Mouse (Mus musculus) hindbrain, embryonic 11.5 days (tissue): ENCODE data around the gene Pakap. TPM values are rescaled to one million over a fixed set of nuclear protein-coding genes. Genes with fewer than 3 reads are reported as not detected.

Source experiments
- ATAC-seq: fragments of 200-750 bp; cut with Nextera tagmentation; 2 replicates; pipeline ENCODE4 v1.8.0; 2017; ENCODE audit warnings: mild to moderate bottlenecking, moderate TSS enrichment, moderate library complexity; ENCODE audit not compliant: low FRiP score
- DNase-seq: peaks from one replicate; pipeline ENCODE4 v3.0.0-alpha.2; 2015; ENCODE audit warnings: low spot score
- H3K27ac ChIP-seq: fragments of 300-500 bp; sonication (generic); 2 replicates; pipeline ENCODE4 v1.5.1; 2014; ENCODE audit warnings: mild to moderate bottlenecking, low read depth, low read length
- H3K27me3 ChIP-seq: fragments of 300-500 bp; sonication (generic); 2 replicates; pipeline ENCODE4 v1.6.1; 2014; ENCODE audit warnings: mild to moderate bottlenecking, low read length, moderate library complexity, mixed read lengths; ENCODE audit not compliant: control insufficient read depth, insufficient read depth
- H3K36me3 ChIP-seq: fragments of 300-500 bp; sonication (generic); 2 replicates; pipeline ENCODE4 v1.6.1; 2014; ENCODE audit warnings: mild to moderate bottlenecking, low read length, moderate library complexity, mixed read lengths; ENCODE audit not compliant: control insufficient read depth, insufficient read depth
- H3K4me1 ChIP-seq: fragments of 300-500 bp; sonication (generic); replicated peaks from 2 replicates; pipeline ENCODE4 v1.6.1; 2014; ENCODE audit warnings: low read length, mixed read lengths; ENCODE audit not compliant: control insufficient read depth, insufficient read depth
- H3K4me2 ChIP-seq: fragments of 300-500 bp; sonication (generic); replicated peaks from 2 replicates; pipeline ENCODE4 v1.6.1; 2014; ENCODE audit warnings: mild to moderate bottlenecking, low read depth, low read length
- H3K4me3 ChIP-seq: fragments of 300-500 bp; sonication (generic); 2 replicates; pipeline ENCODE4 v1.5.1; 2014; ENCODE audit warnings: low read depth, low read length
- H3K9ac ChIP-seq: fragments of 300-500 bp; sonication (generic); 2 replicates; pipeline ENCODE4 v1.6.1; 2014; ENCODE audit warnings: low read depth, low read length
- H3K9me3 ChIP-seq: fragments of 300-500 bp; sonication (generic); 2 replicates; pipeline ENCODE4 v1.6.1; 2016; ENCODE audit warnings: low read length; ENCODE audit not compliant: control insufficient read depth
- WGBS: fragments of 180-500 bp; shearing (Covaris S2); extraction: QIAGEN DNeasy Blood & Tissue Kit; methylation state at CpG from one replicate; pipeline ENCODE4 v1.1.7; 2014; 5-methylcytosine and 5-hydroxymethylcytosine counted together
- polyA plus RNA-seq: library from polyadenylated mRNA; unstranded; fragments of >200 nt; fragmentation: Nextera tagmentation; extraction: Ambion mirVana; gene quantifications from 2 replicates; pipeline ENCODE4 v1.2.1, GENCODE M21; 2014

Pakap gene
- polyA plus RNA-seq, 1 experiment from 2014 or later = 24.7 TPM

- Histone ChIP-seq H3K4me1 (no peaks in the 10 kb centered on the region), H3K9me3 (no peaks in the 10 kb centered on the region), H3K36me3 (no peaks in the 10 kb centered on the region), H3K27ac (no peak overlapping the region), H3K9ac (no peak overlapping the region), H3K4me2 (no peak overlapping the region), H3K4me3 (no peak overlapping the region), H3K27me3 (no peaks in the 10 kb centered on the region)
- WGBS = 61% methylated on average over 2 of the region's 2 CpGs
- DNase-seq = no peak
- ATAC-seq = no peak
Observed at GRCm38 (mm10) chr4:57906708-57907107, 338.7 kb downstream of the Pakap start.

- Histone ChIP-seq H3K4me1 (no peaks in the 10 kb centered on the region), H3K27ac (no peak overlapping the region), H3K27me3 (no peaks in the 10 kb centered on the region), H3K4me3 (no peak overlapping the region), H3K4me2 (no peak overlapping the region), H3K9ac (no peak overlapping the region), H3K36me3 (no peaks in the 10 kb centered on the region), H3K9me3 (no peaks in the 10 kb centered on the region)
- WGBS = 78% methylated on average over 6 of the region's 6 CpGs
- ATAC-seq (no peak), DNase-seq (no peak)
Observed at GRCm38 (mm10) chr4:57908860-57909259, 340.9 kb downstream of the Pakap start.

- ATAC-seq (no peak), DNase-seq (no peak)
- Histone ChIP-seq H3K27me3 (no peaks in the 10 kb centered on the region), H3K4me3 (no peak overlapping the region), H3K9me3 (no peaks in the 10 kb centered on the region), H3K4me1 (no peaks in the 10 kb centered on the region), H3K27ac (no peak overlapping the region), H3K4me2 (no peak overlapping the region), H3K36me3 (no peaks in the 10 kb centered on the region), H3K9ac (no peak overlapping the region)
Observed at GRCm38 (mm10) chr4:57913021-57913420, 345.0 kb downstream of the Pakap start.

DNA sequence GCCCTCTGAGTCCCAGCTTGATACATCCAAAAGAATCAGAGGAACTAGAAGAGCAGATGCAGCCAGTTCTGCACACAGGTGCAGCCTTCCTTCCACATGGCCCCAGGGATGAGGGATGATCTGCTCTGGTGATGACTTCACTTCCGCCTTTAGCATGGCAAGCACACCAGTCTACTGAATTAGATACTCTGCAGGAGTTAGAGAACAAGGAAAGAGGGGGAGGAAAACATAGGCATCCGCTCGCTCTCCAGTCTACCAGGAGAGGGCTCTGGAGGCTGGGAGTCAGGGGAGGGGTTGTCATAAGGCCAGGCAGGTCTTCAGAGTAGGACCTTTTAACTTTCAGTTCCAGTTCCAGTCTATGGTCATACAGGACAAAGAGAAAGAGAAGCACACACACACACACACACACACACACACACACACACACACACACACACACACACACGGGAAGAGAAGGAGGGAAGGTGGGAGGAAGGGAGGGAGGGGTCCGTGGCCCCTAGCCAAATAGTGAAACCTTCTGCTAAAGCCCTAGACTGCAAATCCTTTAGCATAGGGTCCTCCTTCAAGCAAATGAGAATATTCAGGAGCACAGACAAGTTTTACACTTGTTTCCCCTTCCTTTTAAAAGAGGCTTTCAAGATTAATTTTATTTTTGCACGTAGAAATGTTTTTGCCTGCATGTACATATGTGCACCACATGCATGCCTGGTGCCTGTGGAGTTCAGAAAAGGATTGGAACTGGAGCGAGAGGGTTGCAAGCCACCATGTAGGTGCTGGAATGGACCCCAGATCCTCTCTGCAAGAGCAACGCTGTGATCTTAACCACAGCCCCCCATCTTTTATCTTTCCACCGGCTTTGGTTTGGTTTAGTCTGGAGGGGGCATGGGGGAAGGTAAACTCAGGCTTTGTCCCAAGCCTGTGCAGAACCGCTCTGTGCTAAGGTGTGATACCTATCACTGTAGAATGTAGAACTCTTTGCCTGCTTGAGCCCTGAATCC is 346.5 kb downstream of the Pakap start:
- 80% methylated on average over 9 of the region's 10 CpGs for whole genome bisulfite sequencing
- Histone ChIP-seq H3K27me3 (no peaks in the 10 kb centered on the region), H3K9ac (no peak overlapping the region), H3K9me3 (no peaks in the 10 kb centered on the region), H3K4me2 (no peak overlapping the region), H3K27ac (no peak overlapping the region), H3K4me1 (no peaks in the 10 kb centered on the region), H3K36me3 (no peaks in the 10 kb centered on the region), H3K4me3 (no peak overlapping the region)
- no peak for ATAC-seq
- no peak for DNase-seq

DNA sequence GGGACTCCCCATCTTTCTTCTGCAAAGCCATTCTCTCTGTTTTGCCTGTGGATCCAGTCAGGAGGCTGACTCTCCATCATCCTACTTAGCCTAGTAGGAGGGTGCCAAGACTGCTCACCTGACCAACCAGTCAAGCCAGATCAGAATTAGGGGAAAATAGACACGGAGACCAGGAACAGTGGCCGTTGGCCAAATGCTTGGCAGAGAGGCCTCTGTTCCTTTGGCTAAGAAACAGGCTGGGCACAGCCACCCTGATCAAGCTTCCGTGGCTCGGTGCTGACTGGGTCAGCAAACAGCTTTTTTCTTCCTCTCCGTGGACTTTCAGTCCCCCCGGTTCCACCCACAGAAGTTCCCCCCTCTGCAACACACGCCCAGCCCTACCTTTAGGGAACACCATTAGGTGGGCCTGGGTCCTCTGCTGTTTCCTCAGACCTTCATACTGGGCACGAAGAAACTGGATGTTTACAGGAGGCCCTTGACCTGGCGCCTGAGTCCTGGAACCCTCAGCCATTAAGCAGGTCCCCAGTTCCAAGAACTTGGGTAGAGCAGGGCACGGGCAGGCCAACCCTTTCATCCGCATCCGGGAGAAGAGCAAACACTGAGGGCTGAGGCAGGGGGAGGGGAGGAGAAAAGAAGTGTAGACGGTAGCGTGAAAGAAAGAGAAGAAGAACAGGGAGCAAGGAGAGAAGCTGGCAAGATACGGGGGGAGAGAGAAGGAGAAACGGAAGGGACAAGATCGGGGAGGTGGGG is 347.4 kb downstream of the Pakap start:
- 49% methylated on average over 17 of the region's 17 CpGs for WGBS
- H3K9me3 ChIP-seq = no peaks in the 10 kb centered on the region
- H3K9ac ChIP-seq = no peak overlapping the region
- H3K4me2 ChIP-seq = no peak overlapping the region
- DNase-seq (no peak), ATAC-seq (no peak)
- no peaks in the 10 kb centered on the region for H3K27me3 ChIP-seq
- H3K4me3 ChIP-seq = no peak overlapping the region
- no peaks in the 10 kb centered on the region for H3K36me3 ChIP-seq
- no peak overlapping the region for H3K27ac ChIP-seq
- 0 out of 2 replicates have a peak, but pooled peaks cover 3% of the 10 kb centered on the region for H3K4me1 ChIP-seq

DNA sequence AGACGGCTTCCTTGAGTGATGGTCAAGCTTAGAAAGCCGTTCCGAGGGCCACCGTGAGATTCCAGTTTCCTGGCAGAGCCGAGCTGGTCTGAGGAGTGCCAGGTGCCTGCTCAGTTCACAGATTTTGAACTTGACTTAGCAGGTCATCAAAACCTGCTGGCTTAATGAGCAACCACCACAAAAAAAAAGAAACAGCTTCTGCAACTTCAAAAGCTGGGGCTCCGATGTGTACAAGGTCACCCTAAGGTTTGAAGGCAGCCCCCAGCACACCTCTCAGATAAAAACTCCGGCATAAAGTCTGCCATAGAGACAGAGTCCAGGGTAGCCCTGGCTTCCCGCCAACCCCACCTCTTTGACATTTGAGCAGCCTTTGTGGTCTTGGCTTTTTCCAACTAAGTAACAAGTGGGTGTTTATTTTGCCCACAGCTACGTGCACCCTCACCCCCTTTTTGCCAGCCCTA is 348.3 kb downstream of the Pakap start, which contains the start of gene D630039A03Rik:
Gene D630039A03Rik (minus strand): TSS at position 97 of the 461 bp plus-strand sequence.
- 0 out of 2 replicates have a peak, but pooled peaks cover 3% of the 10 kb centered on the region for H3K4me1 ChIP-seq
- 36% methylated on average over 9 of the region's 9 CpGs for WGBS
- no peak within 1 kb of the TSS for H3K4me2 ChIP-seq
- no peak for DNase-seq
- ATAC-seq = no peak
- H3K27me3 ChIP-seq = no peaks in the 10 kb centered on the region
- H3K27ac ChIP-seq = no peak within 1 kb of the TSS
- no peak within 1 kb of the TSS for H3K4me3 ChIP-seq
- H3K9me3 ChIP-seq = no peaks in the 10 kb centered on the region
- H3K36me3 ChIP-seq = no peaks in the 10 kb centered on the region
- no peak within 1 kb of the TSS for H3K9ac ChIP-seq

DNA sequence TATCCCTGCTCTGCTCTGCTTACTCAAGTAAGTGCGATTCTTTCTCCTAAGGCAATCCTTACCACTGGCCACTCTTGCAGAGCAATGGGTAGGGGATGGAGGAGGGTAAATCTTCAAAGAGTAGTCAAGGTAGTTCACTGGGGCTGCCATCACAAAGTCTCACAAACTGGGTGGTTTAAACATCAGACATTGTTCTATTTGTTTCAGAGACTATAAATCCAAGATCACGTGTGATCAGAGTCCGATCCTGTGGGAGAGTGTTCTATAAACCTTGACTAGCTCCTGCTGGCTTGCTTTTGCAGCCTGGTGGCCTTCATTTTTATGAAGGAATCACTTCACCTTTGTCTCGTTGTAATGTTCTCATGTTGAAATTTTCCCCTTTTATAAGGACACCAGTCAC is 348.7 kb downstream of the Pakap start:
- H3K27me3 ChIP-seq = no peaks in the 10 kb centered on the region
- no peaks in the 10 kb centered on the region for H3K9me3 ChIP-seq
- no peak overlapping the region for H3K4me2 ChIP-seq
- H3K36me3 ChIP-seq = no peaks in the 10 kb centered on the region
- H3K9ac ChIP-seq = no peak overlapping the region
- no peak for DNase-seq
- H3K4me3 ChIP-seq = no peak overlapping the region
- no peak overlapping the region for H3K27ac ChIP-seq
- 75% methylated on average over 4 of the region's 4 CpGs for whole genome bisulfite sequencing
- 0 out of 2 replicates have a peak, but pooled peaks cover 3% of the 10 kb centered on the region for H3K4me1 ChIP-seq
- ATAC-seq = no peak

DNA sequence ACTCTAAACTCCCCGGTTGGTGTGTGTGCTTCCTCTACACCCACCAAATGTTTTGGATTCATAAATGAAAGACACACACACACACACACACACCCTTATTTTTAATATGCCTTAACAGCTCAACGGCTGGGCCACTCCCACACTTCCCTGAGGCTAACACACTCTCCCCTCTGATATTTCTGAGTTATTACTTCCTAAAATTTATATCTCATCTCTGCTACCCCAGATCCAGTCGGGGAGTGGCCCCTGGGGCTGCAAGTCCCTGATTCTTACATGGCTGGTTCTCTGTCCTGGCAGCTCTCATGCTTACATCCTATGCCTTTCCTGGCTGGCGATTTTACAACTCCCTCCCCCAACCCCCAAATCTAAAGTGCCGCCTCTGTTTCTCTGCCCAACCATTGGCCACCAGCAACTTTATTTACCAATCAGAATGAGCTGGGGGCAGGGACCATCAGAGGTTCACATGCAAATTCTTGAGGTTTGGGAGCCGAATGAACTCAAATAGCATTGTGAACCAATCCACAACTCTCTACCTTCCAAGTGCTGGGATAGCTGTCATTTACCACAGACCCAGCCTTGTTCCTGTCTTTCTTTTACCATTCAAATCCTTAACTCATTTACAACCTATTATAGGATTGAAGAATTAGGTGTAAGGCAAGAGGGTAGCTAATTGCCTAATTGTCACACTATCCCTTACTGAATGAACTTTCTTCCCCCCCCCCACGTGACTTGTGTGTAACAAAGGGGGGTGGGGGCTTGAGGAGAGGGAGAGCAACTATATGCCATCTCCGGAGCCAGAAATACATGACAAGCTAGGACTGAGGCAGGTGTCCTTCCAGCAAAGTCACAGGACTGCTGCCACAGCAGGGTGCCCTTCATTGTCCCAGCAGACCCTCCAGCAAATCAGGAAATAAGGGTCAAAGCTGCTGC is 351.8 kb downstream of the Pakap start:
- no peak overlapping the region for H3K4me3 ChIP-seq
- H3K27me3 ChIP-seq = no peaks in the 10 kb centered on the region
- WGBS = 18% methylated on average over 8 of the region's 8 CpGs
- H3K4me1 ChIP-seq = 0 out of 2 replicates have a peak, but pooled peaks cover 3% of the 10 kb centered on the region
- 0 out of 2 replicates have a peak, but pooled peaks have one; percentile 35 for ATAC-seq
- H3K36me3 ChIP-seq = no peaks in the 10 kb centered on the region
- no peak overlapping the region for H3K4me2 ChIP-seq
- no peaks in the 10 kb centered on the region for H3K9me3 ChIP-seq
- H3K27ac ChIP-seq = no peak overlapping the region
- no peak overlapping the region for H3K9ac ChIP-seq
- DNase-seq = no peak
